ENCODE assay signal across 8 mouse cellular contexts in genomic region chr9:70926820-70927588, GRCm38 (mm10). TPM values are rescaled to one million over a fixed set of nuclear protein-coding genes. Genes with fewer than 3 reads are reported as not detected.
DNase-seq lines count a peak whose midpoint lies in the region; ATAC-seq and TF ChIP-seq lines count a peak whose summit lies in the region.

No protein-coding gene starts in this region.

- no peaks in the 10 kb centered on the region; the same call in 1 of the 2 replicates for H3K4me1 ChIP-seq in kidney, postnatal 0 days (replicated peaks; ENCODE audit: insufficient read depth, low read length)
- H3K4me1 ChIP-seq in intestine, embryonic 16.5 days (ENCODE audit: control insufficient read depth, insufficient read depth, low read length): peaks cover 14% of the 10 kb centered on the region
- peaks cover 9% of the 10 kb centered on the region; the same call in 1 of the 2 replicates for H3K4me1 ChIP-seq in hindbrain, postnatal 0 days (ENCODE audit: insufficient read depth, low read length)
- no peaks in the 10 kb centered on the region; the same call in none of the 2 replicates for H3K4me1 ChIP-seq in hindbrain, embryonic 12.5 days

- no peak overlapping the region for H3K27ac ChIP-seq in kidney, postnatal 0 days
- H3K27ac ChIP-seq in intestine, embryonic 16.5 days (ENCODE audit: low read length): 0 out of 2 replicates have a peak overlapping the region, but pooled peaks have one; percentile 11
- no peak overlapping the region for H3K27ac ChIP-seq in hindbrain, postnatal 0 days
- no peak overlapping the region for H3K27ac ChIP-seq in hindbrain, embryonic 12.5 days

- H3K9ac ChIP-seq in kidney, postnatal 0 days (ENCODE audit: low read depth, low read length): no peak overlapping the region
- H3K9ac ChIP-seq in intestine, embryonic 16.5 days (ENCODE audit: low read depth, low read length): no peak overlapping the region
- no peak overlapping the region for H3K9ac ChIP-seq in hindbrain, postnatal 0 days (replicated peaks; ENCODE audit: low read length)
- H3K9ac ChIP-seq in hindbrain, embryonic 12.5 days: no peak overlapping the region

- H3K9me3 ChIP-seq in kidney, postnatal 0 days (replicated peaks; ENCODE audit: low read length): no peaks in the 10 kb centered on the region
- no peaks in the 10 kb centered on the region for H3K9me3 ChIP-seq in intestine, embryonic 16.5 days (ENCODE audit: control insufficient read depth, low read length)
- H3K9me3 ChIP-seq in hindbrain, postnatal 0 days (ENCODE audit: low read length): no peaks in the 10 kb centered on the region
- no peaks in the 10 kb centered on the region for H3K9me3 ChIP-seq in hindbrain, embryonic 12.5 days (replicated peaks)

- no peaks in the 10 kb centered on the region for H3K36me3 ChIP-seq in kidney, postnatal 0 days (ENCODE audit: insufficient read depth, low read length)
- no peaks in the 10 kb centered on the region for H3K36me3 ChIP-seq in intestine, embryonic 16.5 days (ENCODE audit: control insufficient read depth, insufficient read depth, low read length)
- no peaks in the 10 kb centered on the region for H3K36me3 ChIP-seq in hindbrain, postnatal 0 days (ENCODE audit: insufficient read depth, low read length)
- H3K36me3 ChIP-seq in hindbrain, embryonic 12.5 days: no peaks in the 10 kb centered on the region

- no peak for DNase-seq in kidney, postnatal 0 days (ENCODE audit: low spot score)
- DNase-seq in kidney, postnatal 36 days: no peak
- peak; percentile 85 for DNase-seq in c-Kit-positive CD71-positive TER-119-negative erythroid progenitor cells, embryonic 14.5 days (ENCODE audit: low read depth)
- no peak for DNase-seq in hindbrain, postnatal 0 days (ENCODE audit: low spot score)
- DNase-seq in left cerebral cortex, adult 11 months (ENCODE audit: low spot score): no peak

- 56% methylated on average over 6 of the region's 6 CpGs for WGBS in kidney, postnatal 0 days
- 55% methylated on average over 6 of the region's 6 CpGs for WGBS in intestine, embryonic 16.5 days
- 81% methylated on average over 6 of the region's 6 CpGs for WGBS in hindbrain, postnatal 0 days
- 69% methylated on average over 6 of the region's 6 CpGs for WGBS in hindbrain, embryonic 12.5 days

- ATAC-seq in kidney, postnatal 0 days (replicated peaks; ENCODE audit: low FRiP score, low read depth): no peak
- peak; percentile 79 for ATAC-seq in intestine, embryonic 16.5 days
- ATAC-seq in megakaryocyte-erythroid progenitor cell, adult 5-6 weeks (replicated peaks; ENCODE audit: low FRiP score, low TSS enrichment, poor library complexity, severe bottlenecking): peak; percentile 84
- ATAC-seq in hindbrain, postnatal 0 days: no peak
- no peak for ATAC-seq in hindbrain, embryonic 12.5 days (ENCODE audit: low FRiP score)

- H3K27me3 ChIP-seq in kidney, postnatal 0 days (ENCODE audit: insufficient read depth, low read length): no peaks in the 10 kb centered on the region
- no peaks in the 10 kb centered on the region for H3K27me3 ChIP-seq in intestine, embryonic 16.5 days (replicated peaks; ENCODE audit: control insufficient read depth, insufficient read depth, low read length)
- no peaks in the 10 kb centered on the region for H3K27me3 ChIP-seq in hindbrain, postnatal 0 days (ENCODE audit: insufficient read depth, low read length)
- H3K27me3 ChIP-seq in hindbrain, embryonic 12.5 days: no peaks in the 10 kb centered on the region

- no peak overlapping the region for H3K4me2 ChIP-seq in kidney, postnatal 0 days (ENCODE audit: low read length)
- H3K4me2 ChIP-seq in intestine, embryonic 16.5 days (ENCODE audit: low read depth, low read length): no peak overlapping the region
- no peak overlapping the region for H3K4me2 ChIP-seq in hindbrain, postnatal 0 days (ENCODE audit: low read depth, low read length)
- H3K4me2 ChIP-seq in hindbrain, embryonic 12.5 days (replicated peaks): no peak overlapping the region

- H3K4me3 ChIP-seq in kidney, postnatal 0 days (replicated peaks; ENCODE audit: low read depth, low read length): no peak overlapping the region
- H3K4me3 ChIP-seq in intestine, embryonic 16.5 days (ENCODE audit: low read length): no peak overlapping the region
- no peak overlapping the region for H3K4me3 ChIP-seq in hindbrain, postnatal 0 days (ENCODE audit: low read length)
- no peak overlapping the region for H3K4me3 ChIP-seq in hindbrain, embryonic 12.5 days

- TF ChIP-seq CTCF in kidney, postnatal 0 days (IDR thresholded peaks at IDR 0.05; ENCODE audit: low read depth): peak; percentile 36; the same call in 1 of the 2 replicates
- TF ChIP-seq CTCF in hindbrain, postnatal 0 days (IDR thresholded peaks at IDR 0.05; ENCODE audit: low read depth): no peak

RNA-seq across cellular contexts. Expression of gene Lipc, which starts 25.0 kb away (rescaled TPM):
- 0.45 and 0.46 TPM in 2 replicates for polyA plus RNA-seq in kidney, postnatal 0 days (2015; fragmentation: Nextera tagmentation; extraction: Ambion mirVana)
- 1.2 and 1.4 TPM in 2 replicates for polyA plus RNA-seq in intestine, embryonic 16.5 days (2015; fragmentation: Nextera tagmentation; extraction: Ambion mirVana)
- 0.22 TPM in 1 of 2 replicates, not detected in the other for total RNA-seq in megakaryocyte-erythroid progenitor cell, adult 5-6 weeks (2014; fragmentation: Nextera tagmentation)
- not detected in 2 replicates for total RNA-seq in megakaryocyte-erythroid progenitor cell, adult 5-6 weeks (2017)
- not detected in 2 replicates for total RNA-seq in hindbrain, postnatal 0 days (2014; rRNA removed)
- polyA plus RNA-seq in hindbrain, postnatal 0 days (2015; fragmentation: Nextera tagmentation; extraction: Ambion mirVana): 0.10 and 0.19 TPM in 2 replicates
- 0.70 TPM in 1 of 2 replicates, not detected in the other for polyA plus RNA-seq in hindbrain, embryonic 12.5 days (2016; fragmentation: Nextera tagmentation; extraction: Ambion mirVana)

Comparison
In these comparisons a context has a peak if more than half of its experiments do, and no peak if none do; other contexts are left out.
1. ATAC-seq: peak in intestine, embryonic 16.5 days (single experiment) and megakaryocyte-erythroid progenitor cell, adult 5-6 weeks (single experiment); none in kidney, postnatal 0 days (single experiment), hindbrain, postnatal 0 days (single experiment) and hindbrain, embryonic 12.5 days (single experiment).